Comparison of ENCODE assay signal across 12 mouse cellular contexts in the genomic region with DNA sequence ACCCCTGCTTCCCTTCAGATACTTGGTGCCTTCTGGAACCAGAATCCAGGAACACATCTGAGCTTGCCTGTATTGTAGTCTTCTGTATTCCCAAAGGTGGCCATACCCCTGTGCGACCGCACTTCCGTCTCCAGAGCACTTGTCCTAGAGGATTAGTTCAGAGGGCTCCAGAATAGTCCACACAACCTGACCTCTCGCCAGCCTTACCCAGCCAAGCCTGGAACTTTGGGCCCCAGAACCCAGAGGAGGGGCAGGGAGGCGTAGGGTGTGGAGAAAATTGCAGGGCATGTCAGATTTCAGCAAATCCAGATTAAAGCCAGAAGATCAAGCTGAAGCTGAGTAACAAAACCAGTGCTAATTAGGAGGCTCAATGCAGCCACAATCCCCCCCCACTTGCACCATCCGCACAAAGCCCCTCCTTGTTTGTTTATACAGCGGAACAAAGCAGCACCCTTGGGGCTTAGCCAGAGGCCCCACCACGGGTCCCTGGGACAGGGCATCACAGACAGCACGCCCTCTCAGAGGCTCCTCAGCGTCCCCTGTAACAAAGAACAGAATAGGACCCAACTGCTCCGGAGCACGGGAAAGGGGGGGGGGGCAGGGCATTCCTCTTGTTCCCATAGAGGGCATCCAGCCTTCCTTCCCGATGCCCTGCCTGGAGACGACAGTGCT. TPM values are rescaled to one million over a fixed set of nuclear protein-coding genes. Genes with fewer than 3 reads are reported as not detected.
DNase-seq lines count a peak whose midpoint lies in the region; ATAC-seq lines count a peak whose summit lies in the region.
"Had no signal": no experiment of that assay in that cellular context is flagged by ENCODE, and none has a peak within 500 bp of the region (broad histone marks: within the 10 kb centered on the region; RNA-seq: fewer than 3 reads in every experiment).

No protein-coding gene starts in this region.

- no peak overlapping the region for H3K4me2 ChIP-seq in embryonic facial prominence, embryonic 14.5 days (ENCODE audit: low read depth, low read length)
- H3K4me2 ChIP-seq in hindbrain, embryonic 13.5 days, result peak overlapping the region; percentile 16; the same call in 1 of the 2 replicates
- H3K4me2 ChIP-seq in midbrain, embryonic 15.5 days, result no peak overlapping the region
- H3K4me2 ChIP-seq: liver, embryonic 13.5 days had no signal

- peak overlapping the region; percentile 59 for H3K27ac ChIP-seq in embryonic facial prominence, embryonic 10.5 days (replicated peaks)
- H3K27ac ChIP-seq in embryonic facial prominence, embryonic 14.5 days (replicated peaks; ENCODE audit: low read depth, low read length), result no peak overlapping the region
- no peak overlapping the region for H3K27ac ChIP-seq in hindbrain, embryonic 13.5 days
- no peak overlapping the region for H3K27ac ChIP-seq in midbrain, embryonic 15.5 days
- H3K27ac ChIP-seq: liver, embryonic 13.5 days had no signal

- H3K27me3 ChIP-seq in embryonic facial prominence, embryonic 10.5 days (replicated peaks; ENCODE audit: low read depth, poor library complexity, severe bottlenecking), result peaks cover 50% of the 10 kb centered on the region
- H3K27me3 ChIP-seq in embryonic facial prominence, embryonic 14.5 days (replicated peaks; ENCODE audit: control insufficient read depth, insufficient read depth, low read length), result 0 out of 2 replicates have a peak, but pooled peaks cover 4% of the 10 kb centered on the region
- H3K27me3 ChIP-seq in hindbrain, embryonic 13.5 days, result peaks cover 13% of the 10 kb centered on the region; the same call in 1 of the 2 replicates
- H3K27me3 ChIP-seq in midbrain, embryonic 15.5 days (replicated peaks), result no peaks in the 10 kb centered on the region

- no peak overlapping the region for H3K9ac ChIP-seq in embryonic facial prominence, embryonic 14.5 days (ENCODE audit: low read depth, low read length)
- H3K9ac ChIP-seq in hindbrain, embryonic 13.5 days, result peak overlapping the region; percentile 46; the same call in 1 of the 2 replicates
- no peak overlapping the region for H3K9ac ChIP-seq in midbrain, embryonic 15.5 days
- H3K9ac ChIP-seq: liver, embryonic 13.5 days had no signal

- H3K9me3 ChIP-seq in embryonic facial prominence, embryonic 10.5 days, result peaks cover 6% of the 10 kb centered on the region
- H3K9me3 ChIP-seq in embryonic facial prominence, embryonic 14.5 days (ENCODE audit: control insufficient read depth, low read length), result peaks cover 7% of the 10 kb centered on the region; the same call in 1 of the 2 replicates
- H3K9me3 ChIP-seq in hindbrain, embryonic 13.5 days, result no peaks in the 10 kb centered on the region
- H3K9me3 ChIP-seq in midbrain, embryonic 15.5 days, result no peaks in the 10 kb centered on the region

- peak; percentile 43 for DNase-seq in embryonic facial prominence, embryonic 10.5 days (ENCODE audit: low spot score)
- peak; percentile 61 for DNase-seq in embryonic facial prominence, embryonic 14.5 days (ENCODE audit: low spot score)
- no peak for DNase-seq in cerebellum, postnatal 4 days (ENCODE audit: low spot score in 2 of 2)
- no peak for DNase-seq in gastrocnemius, postnatal 10 days
- DNase-seq in adrenal gland, postnatal 14 days, result no peak
- DNase-seq in thymus, postnatal 0 days (ENCODE audit: low spot score), result no peak
- DNase-seq: cerebellum, postnatal 10 days; heart, postnatal 14 days; kidney, adult 9 months; liver, embryonic 13.5 days had no signal

- H3K4me3 ChIP-seq in embryonic facial prominence, embryonic 10.5 days, result peak overlapping the region; percentile 36
- no peak overlapping the region for H3K4me3 ChIP-seq in embryonic facial prominence, embryonic 14.5 days (ENCODE audit: low read depth, low read length)
- H3K4me3 ChIP-seq in hindbrain, embryonic 13.5 days, result no peak overlapping the region
- no peak overlapping the region for H3K4me3 ChIP-seq in midbrain, embryonic 15.5 days
- H3K4me3 ChIP-seq: liver, embryonic 13.5 days had no signal

- H3K36me3 ChIP-seq in embryonic facial prominence, embryonic 10.5 days (replicated peaks), result no peaks in the 10 kb centered on the region
- no peaks in the 10 kb centered on the region for H3K36me3 ChIP-seq in embryonic facial prominence, embryonic 14.5 days (ENCODE audit: control insufficient read depth, insufficient read depth, low read length)
- no peaks in the 10 kb centered on the region for H3K36me3 ChIP-seq in hindbrain, embryonic 13.5 days
- no peaks in the 10 kb centered on the region for H3K36me3 ChIP-seq in midbrain, embryonic 15.5 days (replicated peaks)
- H3K36me3 ChIP-seq: liver, embryonic 13.5 days had no signal

- peak; percentile 69 for ATAC-seq in embryonic facial prominence, embryonic 14.5 days (ENCODE audit: low read depth)
- ATAC-seq in hindbrain, embryonic 13.5 days (ENCODE audit: low FRiP score), result peak; percentile 59
- ATAC-seq in midbrain, embryonic 15.5 days (replicated peaks), result peak; percentile 77

- 10% methylated on average over 14 of the region's 14 CpGs for WGBS in embryonic facial prominence, embryonic 10.5 days
- 21% methylated on average over 14 of the region's 14 CpGs for whole genome bisulfite sequencing in embryonic facial prominence, embryonic 14.5 days
- 13% methylated on average over 14 of the region's 14 CpGs for WGBS in hindbrain, embryonic 13.5 days
- 8% methylated on average over 14 of the region's 14 CpGs for WGBS in midbrain, embryonic 15.5 days

- H3K4me1 ChIP-seq in embryonic facial prominence, embryonic 10.5 days, result peaks cover 37% of the 10 kb centered on the region
- H3K4me1 ChIP-seq in embryonic facial prominence, embryonic 14.5 days (ENCODE audit: control insufficient read depth, insufficient read depth, low read length), result peaks cover 7% of the 10 kb centered on the region; the same call in 1 of the 2 replicates
- peaks cover 28% of the 10 kb centered on the region for H3K4me1 ChIP-seq in hindbrain, embryonic 13.5 days (replicated peaks)
- H3K4me1 ChIP-seq in midbrain, embryonic 15.5 days, result peaks cover 28% of the 10 kb centered on the region
- H3K4me1 ChIP-seq: liver, embryonic 13.5 days had no signal

RNA-seq across cellular contexts. Expression of gene Nipal3, which starts 31.3 kb away (rescaled TPM):
- 3.2 and 3.7 TPM in 2 replicates for polyA plus RNA-seq in embryonic facial prominence, embryonic 10.5 days (2016; fragmentation: Nextera tagmentation; extraction: Ambion mirVana)
- 2.9 and 3.0 TPM in 2 replicates for polyA plus RNA-seq in embryonic facial prominence, embryonic 14.5 days (2014; fragmentation: Nextera tagmentation; extraction: Ambion mirVana)
- 6.5 and 7.8 TPM in 2 replicates for polyA plus RNA-seq in hindbrain, embryonic 13.5 days (2015; fragmentation: Nextera tagmentation; extraction: Ambion mirVana)
- 10.7 and 13.1 TPM in 2 replicates for polyA plus RNA-seq in midbrain, embryonic 15.5 days (2015; fragmentation: Nextera tagmentation; extraction: Ambion mirVana)
- 1 to 10 TPM; 6.4 to 6.9 TPM for total RNA-seq in gastrocnemius, postnatal 10 days (2021)
- total RNA-seq in adrenal gland, postnatal 14 days (2021), result 15.5 and 15.8 TPM in 2 replicates
- polyA plus RNA-seq in thymus, postnatal 0 days (2015; fragmentation: Nextera tagmentation; extraction: Ambion mirVana), result 6.6 and 7.0 TPM in 2 replicates

RNA-seq across cellular contexts. Expression of gene Stpg1, which starts 31.6 kb away (rescaled TPM):
- 0.18 and 0.37 TPM in 2 replicates for polyA plus RNA-seq in embryonic facial prominence, embryonic 10.5 days (2016; fragmentation: Nextera tagmentation; extraction: Ambion mirVana)
- 0.65 TPM in 1 of 2 replicates, not detected in the other for polyA plus RNA-seq in embryonic facial prominence, embryonic 14.5 days (2014; fragmentation: Nextera tagmentation; extraction: Ambion mirVana)
- polyA plus RNA-seq in hindbrain, embryonic 13.5 days (2015; fragmentation: Nextera tagmentation; extraction: Ambion mirVana), result 0.23 and 0.44 TPM in 2 replicates
- 0.36 and 0.59 TPM in 2 replicates for polyA plus RNA-seq in midbrain, embryonic 15.5 days (2015; fragmentation: Nextera tagmentation; extraction: Ambion mirVana)
- not detected for total RNA-seq in gastrocnemius, postnatal 10 days (2021)
- total RNA-seq in adrenal gland, postnatal 14 days (2021), result 0.19 and 1.1 TPM in 2 replicates
- polyA plus RNA-seq in thymus, postnatal 0 days (2015; fragmentation: Nextera tagmentation; extraction: Ambion mirVana), result 0.55 and 0.93 TPM in 2 replicates
- polyA plus RNA-seq: liver, embryonic 13.5 days had no signal

RNA-seq across cellular contexts. Expression of gene Grhl3, which starts 47.3 kb away (rescaled TPM):
- polyA plus RNA-seq in embryonic facial prominence, embryonic 10.5 days (2016; fragmentation: Nextera tagmentation; extraction: Ambion mirVana), result 7.6 and 9.6 TPM in 2 replicates
- 13.3 and 21.3 TPM in 2 replicates for polyA plus RNA-seq in embryonic facial prominence, embryonic 14.5 days (2014; fragmentation: Nextera tagmentation; extraction: Ambion mirVana)
- polyA plus RNA-seq in hindbrain, embryonic 13.5 days (2015; fragmentation: Nextera tagmentation; extraction: Ambion mirVana), result 0.90 and 0.93 TPM in 2 replicates
- 1.5 TPM in 2 replicates for polyA plus RNA-seq in midbrain, embryonic 15.5 days (2015; fragmentation: Nextera tagmentation; extraction: Ambion mirVana)
- total RNA-seq in gastrocnemius, postnatal 10 days (2021), result under 1 TPM; 0.18 to 0.26 TPM
- 0.23 and 0.37 TPM in 2 replicates for total RNA-seq in adrenal gland, postnatal 14 days (2021)
- 0.78 and 1.2 TPM in 2 replicates for polyA plus RNA-seq in thymus, postnatal 0 days (2015; fragmentation: Nextera tagmentation; extraction: Ambion mirVana)
- total RNA-seq: heart, postnatal 14 days had no signal

Comparison
In these comparisons a context has a peak if more than half of its experiments do, and no peak if none do; other contexts are left out.
1. DNase-seq: peak in embryonic facial prominence, embryonic 10.5 days (single experiment) and embryonic facial prominence, embryonic 14.5 days (single experiment); none in cerebellum, postnatal 4 days (0 of 2), gastrocnemius, postnatal 10 days (single experiment), adrenal gland, postnatal 14 days (single experiment) and thymus, postnatal 0 days (single experiment).
2. Peak in every context shown above with its lines, with median percentiles within 50 percentile points of each other: ATAC-seq.